Mouse (Mus musculus) layer of hippocampus, postnatal 25 days (tissue): Measurements from ENCODE around the gene Krtap31-2. TPM values are rescaled to one million over a fixed set of nuclear protein-coding genes. Genes with fewer than 3 reads are reported as not detected.

Experiments used
- DNase-seq, 2 experiments: peaks; one replicate each; pipeline ENCODE4 v3.0.0; 2022; ENCODE audit warnings: mixed read lengths in 2 of 2, low spot score in 1 of 2; ENCODE audit errors: extremely low spot score in 1 of 2
- total RNA-seq, 2 experiments: library from RNA; stranded (reverse); gene quantifications; 2 replicates each; pipeline ENCODE4 v1.2.3; 2021

Krtap31-2 gene
- total RNA-seq, result not detected

DNA sequence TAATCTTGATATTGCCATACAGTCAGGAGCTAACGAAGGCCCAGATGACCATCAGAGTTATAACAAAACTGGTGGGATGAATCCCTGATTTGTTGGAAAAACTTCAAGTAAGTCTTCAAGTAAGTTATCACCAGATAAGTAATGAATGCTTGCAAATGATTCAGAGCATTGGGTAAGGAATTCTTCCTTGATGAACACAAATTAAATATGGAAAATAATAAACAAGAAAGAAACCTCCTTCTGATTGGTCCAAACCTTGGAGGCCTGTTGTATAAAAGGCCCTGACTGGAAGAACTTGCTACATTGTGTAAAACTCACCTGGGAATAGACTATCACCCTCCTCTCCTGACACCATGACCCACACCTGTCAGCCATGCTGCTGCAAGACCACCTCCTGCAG, at the start of gene Krtap31-2:
TSS of gene Krtap31-2 (plus strand) at position 301 of the 400 bp plus-strand sequence.
- no peak for DNase-seq

DNA sequence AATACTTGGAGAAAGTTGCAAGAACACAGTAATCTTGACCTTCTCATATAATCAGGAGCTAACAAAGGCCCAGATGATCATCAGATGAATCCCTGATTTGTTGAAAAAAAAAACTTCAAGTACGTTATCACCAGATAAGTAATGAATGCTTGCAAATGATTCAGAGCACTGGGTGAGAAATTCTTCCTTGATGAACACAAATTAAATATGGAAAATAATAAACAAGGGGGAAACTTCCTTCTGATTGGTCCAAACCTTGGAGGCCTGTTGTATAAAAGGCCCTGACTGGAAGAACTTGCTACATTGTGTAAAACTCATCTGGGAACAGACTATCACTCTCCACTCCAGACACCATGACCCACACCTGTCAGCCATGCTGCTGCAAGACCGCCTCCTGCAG, 28.5 kb upstream of the Krtap31-2 start, which contains the start of gene Krtap31-1:
TSS of gene Krtap31-1 (plus strand) at position 301 of the 400 bp plus-strand sequence.
- DNase-seq, result no peak

DNA sequence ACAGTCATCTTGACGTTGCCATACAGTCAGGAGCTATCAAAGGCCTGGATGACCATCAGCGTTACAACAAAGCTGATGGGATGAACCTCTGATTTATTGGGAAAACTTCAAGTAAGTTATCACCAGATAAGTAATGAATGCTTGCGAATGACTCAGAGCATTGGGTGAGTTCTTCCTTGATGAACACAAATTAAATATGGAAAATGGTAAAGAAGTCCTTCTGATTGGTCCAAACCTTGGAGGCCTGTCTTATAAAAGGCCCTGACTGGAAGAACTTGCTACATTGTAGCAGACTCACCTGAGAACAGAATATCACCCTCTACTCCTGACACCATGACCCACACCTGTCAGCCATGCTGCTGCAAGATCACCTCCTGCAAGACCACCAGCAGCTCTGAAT, 21.6 kb upstream of the Krtap31-2 start, which contains the start of gene Gm11565:
TSS of gene Gm11565 (plus strand) at position 301 of the 400 bp plus-strand sequence.
- DNase-seq, result no peak

DNA sequence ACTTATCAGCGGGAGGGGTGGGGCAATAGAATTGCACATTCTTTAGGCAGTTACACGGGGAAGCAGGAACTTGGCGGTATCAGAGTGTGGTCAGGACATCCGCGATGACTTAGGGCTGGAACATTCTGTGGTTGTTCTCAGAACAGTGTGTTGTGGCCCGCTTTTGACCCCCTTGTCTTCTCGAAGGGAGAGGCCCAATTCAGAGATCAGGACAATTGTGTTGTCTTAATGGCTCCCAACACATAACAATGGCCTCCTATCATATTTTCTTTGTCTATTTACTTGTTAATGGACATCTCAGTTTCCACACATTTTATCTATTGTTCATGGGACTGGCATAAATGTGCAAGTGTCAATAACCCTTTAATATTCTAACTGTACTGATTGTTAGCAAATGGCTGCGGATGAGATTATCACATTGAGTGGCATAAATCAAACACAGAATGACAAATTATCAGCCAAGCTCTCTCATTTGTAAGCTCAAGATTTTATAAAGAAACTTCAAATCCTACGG, 1.7 kb downstream of the Krtap31-2 start:
- no peak for DNase-seq

DNA sequence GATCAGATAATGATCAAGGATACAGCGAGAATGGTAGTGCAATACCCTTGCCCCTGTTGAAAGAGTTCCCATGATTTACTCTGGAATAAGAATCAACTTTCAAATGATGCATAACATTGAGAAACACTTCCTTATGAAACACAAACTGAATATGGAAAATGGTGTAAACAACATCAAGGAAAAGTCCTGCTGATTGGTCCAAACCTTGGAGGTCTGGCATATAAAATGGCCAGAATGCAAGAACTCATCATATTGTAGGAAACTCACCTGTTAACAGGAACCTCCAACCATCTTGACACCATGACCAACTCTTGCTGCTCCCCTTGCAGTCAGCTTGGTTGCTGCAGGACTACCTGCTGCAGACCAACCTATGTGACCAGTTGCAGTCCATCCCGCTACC, 12.1 kb downstream of the Krtap31-2 start, which contains the start of gene Krtap9-5:
TSS of gene Krtap9-5 (plus strand) at position 301 of the 400 bp plus-strand sequence.
- no peak for DNase-seq

DNA sequence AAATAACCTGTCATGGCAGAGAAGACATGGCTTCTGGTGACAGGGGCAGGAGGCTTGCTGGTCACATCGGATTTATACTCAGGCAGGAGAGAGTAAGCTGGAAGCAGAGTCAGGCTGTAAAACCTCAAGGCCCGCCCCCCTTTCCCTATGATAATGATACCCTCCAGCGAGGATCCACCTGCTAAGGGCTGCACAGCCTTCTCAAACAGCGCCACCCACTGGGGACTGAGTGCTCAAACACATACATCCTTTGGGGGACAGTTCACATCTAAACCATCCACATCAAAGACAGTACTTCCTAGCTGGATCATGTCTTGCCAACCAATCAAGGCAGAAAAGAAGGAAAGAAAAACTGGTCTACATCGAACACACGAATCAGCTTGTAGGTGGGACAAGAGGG, 28.1 kb downstream of the Krtap31-2 start:
- DNase-seq, result no peak

DNA sequence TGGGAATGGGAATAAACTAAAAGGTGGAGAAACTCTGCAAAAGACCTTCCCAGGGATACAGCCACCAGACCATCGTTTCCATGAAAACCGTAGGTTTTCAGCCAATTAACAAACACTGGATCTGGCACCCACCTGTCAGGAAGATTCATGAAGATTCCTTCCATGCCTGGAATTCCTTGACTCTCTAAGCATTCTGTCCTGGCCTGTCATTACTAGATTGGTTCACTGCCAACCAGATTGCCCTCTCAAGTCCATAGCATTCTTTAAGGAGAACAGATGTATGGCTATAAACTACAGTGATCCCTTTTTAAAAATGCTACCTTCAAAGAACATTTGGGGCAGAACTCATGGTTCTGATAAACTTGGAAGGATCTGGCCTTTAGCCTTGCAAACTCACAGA, 29.9 kb downstream of the Krtap31-2 start:
- DNase-seq, result no peak

DNA sequence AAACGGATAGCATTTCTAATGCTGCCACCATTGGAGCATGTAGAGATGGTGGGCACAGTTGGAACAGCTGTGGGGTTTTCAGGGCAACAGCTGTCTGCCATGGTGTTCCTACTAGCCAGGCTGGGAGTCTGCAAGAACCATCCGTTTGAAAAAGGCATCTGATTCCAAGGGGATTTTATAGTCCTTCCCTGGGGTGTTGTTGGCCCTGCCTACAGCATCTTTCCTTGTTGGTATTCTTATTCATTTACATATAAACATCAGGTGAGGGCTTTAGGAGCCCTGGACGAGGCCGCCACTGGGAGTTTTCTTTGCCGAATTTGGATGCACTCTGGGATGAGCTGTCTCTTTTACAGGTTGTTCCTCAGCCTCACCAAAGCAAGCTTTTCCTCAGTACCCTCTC, 42.9 kb downstream of the Krtap31-2 start, which contains the start of gene Krtap29-1:
TSS of gene Krtap29-1 (minus strand) at position 101 of the 400 bp plus-strand sequence.
- DNase-seq, result no peak

DNA sequence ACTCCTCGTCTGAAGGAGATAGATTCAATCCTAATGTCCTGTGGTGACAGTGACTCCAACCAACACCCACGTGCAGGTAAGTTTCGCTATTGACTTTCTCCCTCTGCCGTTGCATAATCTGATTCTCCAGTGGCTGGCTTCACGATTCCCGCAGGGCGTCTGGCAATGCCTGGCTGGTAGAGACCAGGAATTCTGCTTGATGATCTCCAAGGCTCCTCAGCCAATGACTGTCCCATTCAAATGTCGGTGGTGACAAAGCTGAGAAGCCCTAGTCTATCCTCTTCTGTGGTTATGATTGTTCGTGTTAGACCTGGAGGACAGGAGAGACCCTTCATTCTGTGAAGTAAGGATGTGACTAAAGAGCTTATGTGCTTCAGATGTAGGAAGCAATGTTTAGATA, 46.6 kb downstream of the Krtap31-2 start:
- DNase-seq, result no peak

DNA sequence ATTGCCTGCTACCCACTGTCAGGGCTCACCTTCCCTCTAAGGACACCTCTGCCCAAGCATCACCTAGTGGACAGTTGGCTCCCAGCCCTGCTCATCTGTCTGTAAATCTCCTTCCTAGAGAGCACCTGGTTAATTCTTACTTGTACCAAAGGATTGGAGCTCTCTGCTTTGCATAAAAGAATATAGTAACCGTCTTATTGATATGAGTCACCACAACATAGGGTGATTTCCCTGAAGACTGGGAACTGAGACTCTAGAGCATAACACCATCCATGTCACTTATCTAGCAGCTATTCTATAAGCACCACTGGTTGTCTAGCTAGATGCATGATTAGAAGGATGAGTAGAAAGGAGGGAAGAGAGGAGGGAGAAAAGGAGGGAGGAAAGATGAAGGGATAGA, 47.4 kb downstream of the Krtap31-2 start:
- no peak for DNase-seq

DNA sequence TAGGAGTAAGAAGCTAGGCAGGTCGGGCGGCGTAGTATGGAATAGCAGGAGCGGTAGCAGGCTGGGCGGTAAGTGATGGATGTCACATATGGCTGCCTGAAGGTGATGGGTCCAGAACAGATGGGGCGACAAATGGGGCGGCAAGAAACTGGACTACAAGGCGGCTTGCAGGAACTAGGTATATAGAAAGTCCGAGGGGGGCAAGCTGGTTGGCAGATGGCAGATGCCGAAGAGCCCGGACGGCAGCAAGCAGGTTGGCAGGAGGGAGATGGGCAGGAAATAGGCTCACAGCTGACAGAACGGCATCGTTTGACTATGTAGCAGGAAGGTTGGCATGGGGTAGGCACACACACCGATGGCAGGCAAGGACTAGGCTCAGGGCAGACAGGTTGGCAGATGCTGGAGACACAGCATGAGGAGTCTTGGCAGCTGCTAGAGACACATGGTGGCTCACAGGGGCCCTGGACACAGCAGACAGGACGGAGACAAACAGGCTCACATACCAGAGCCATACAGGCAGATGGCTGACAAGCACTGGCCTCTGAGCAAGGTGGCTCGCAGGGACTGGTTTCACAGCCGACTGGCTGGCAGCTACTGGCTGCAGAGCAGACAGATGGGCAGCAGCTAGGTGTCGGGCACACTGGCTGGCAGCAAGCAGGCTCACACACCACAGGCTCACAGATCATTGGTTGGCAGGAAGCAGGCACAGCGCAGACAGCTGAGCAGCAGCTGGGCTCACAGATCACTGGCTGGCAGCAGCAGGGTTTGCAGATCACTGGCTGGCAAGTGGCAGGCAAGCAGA, 49.4 kb downstream of the Krtap31-2 start:
- peak in 1 of 2 experiments; percentile 25 for DNase-seq

DNA sequence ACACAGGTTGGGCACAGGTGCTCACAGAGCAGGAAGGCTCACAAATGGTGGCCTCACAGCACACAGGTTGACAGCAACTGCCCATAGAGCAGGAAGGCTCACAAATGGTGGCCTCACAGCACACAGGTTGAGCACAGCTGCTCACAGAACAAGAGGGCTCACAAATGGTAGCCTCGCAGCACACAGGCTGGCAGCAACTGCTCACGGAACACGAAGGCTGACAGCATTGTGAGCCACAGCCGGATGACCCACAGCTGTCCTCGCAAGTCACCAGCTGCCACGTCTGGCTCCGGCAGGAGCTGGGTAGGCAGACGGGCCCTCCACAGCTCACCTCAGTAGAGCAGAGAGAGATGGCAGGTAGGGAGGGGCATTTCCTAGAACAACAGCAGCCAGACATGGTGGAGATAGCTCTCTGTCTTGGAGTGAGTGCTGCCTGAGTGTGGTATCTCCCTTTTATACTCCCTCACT, 50.1 kb downstream of the Krtap31-2 start, which contains the start of gene Krtap16-1:
TSS of gene Krtap16-1 (minus strand) at position 418 of the 468 bp plus-strand sequence.
- no peak for DNase-seq

Other genes with a start within 250 kb of the Krtap31-2 start
- not detected for gene Gm14190, start 245.6 kb upstream of the Krtap31-2 start, total RNA-seq
- gene Gm14180, start 202.0 kb upstream of the Krtap31-2 start, total RNA-seq, result not detected
- not detected for gene Gm11595, start 163.4 kb upstream of the Krtap31-2 start, total RNA-seq
- gene Krtap4-8, start 155.6 kb upstream of the Krtap31-2 start, total RNA-seq, result not detected
- gene Krtap4-9, start 151.1 kb upstream of the Krtap31-2 start, total RNA-seq, result not detected
- not detected for gene Gm11596, start 142.8 kb upstream of the Krtap31-2 start, total RNA-seq
- gene Gm11569, start 137.4 kb upstream of the Krtap31-2 start, total RNA-seq, result not detected
- gene Gm11554, start 131.8 kb upstream of the Krtap31-2 start, total RNA-seq, result not detected
- not detected for gene Krtap4-13, start 126.4 kb upstream of the Krtap31-2 start, total RNA-seq
- not detected for gene Gm11564, start 120.6 kb upstream of the Krtap31-2 start, total RNA-seq
- not detected for gene 2300003K06Rik, start 98.2 kb upstream of the Krtap31-2 start, total RNA-seq
- not detected for gene Krtap4-16, start 84.7 kb upstream of the Krtap31-2 start, total RNA-seq
- not detected for gene Gm11568, start 78.4 kb upstream of the Krtap31-2 start, total RNA-seq
- not detected for gene Gm11559, start 71.8 kb upstream of the Krtap31-2 start, total RNA-seq
- not detected for gene Krtap9-1, start 62.9 kb upstream of the Krtap31-2 start, total RNA-seq
- gene Gm11567, start 57.1 kb upstream of the Krtap31-2 start, total RNA-seq, result not detected
- gene Krtap31-1, start 28.4 kb upstream of the Krtap31-2 start, total RNA-seq, result not detected
- gene Gm11565, start 21.5 kb upstream of the Krtap31-2 start, total RNA-seq, result not detected
- not detected for gene Krtap9-5, start 12.2 kb downstream of the Krtap31-2 start, total RNA-seq
- gene Krtap29-1, start 42.8 kb downstream of the Krtap31-2 start, total RNA-seq, result not detected
- not detected for gene Krtap16-1, start 50.3 kb downstream of the Krtap31-2 start, total RNA-seq
- not detected for gene Krtap17-1, start 57.7 kb downstream of the Krtap31-2 start, total RNA-seq
- not detected for gene Krt33a, start 79.9 kb downstream of the Krtap31-2 start, total RNA-seq
- gene Krt33b, start 93.6 kb downstream of the Krtap31-2 start, total RNA-seq, result not detected
- gene Krt34, start 105.3 kb downstream of the Krtap31-2 start, total RNA-seq, result not detected
- not detected for gene Krt31, start 114.3 kb downstream of the Krtap31-2 start, total RNA-seq
- gene Krt32, start 151.9 kb downstream of the Krtap31-2 start, total RNA-seq, result not detected
- not detected for gene Krt35, start 159.9 kb downstream of the Krtap31-2 start, total RNA-seq
- gene Krt36, start 169.3 kb downstream of the Krtap31-2 start, total RNA-seq, result not detected
- not detected for gene Krt13, start 185.3 kb downstream of the Krtap31-2 start, total RNA-seq
- under 1 TPM in 1 of 2 experiments, not detected in 1; 0.98 TPM for gene Krt15, start 199.6 kb downstream of the Krtap31-2 start, total RNA-seq
- under 1 TPM in 1 of 2 experiments, not detected in 1; 0.34 TPM for gene Krt19, start 212.4 kb downstream of the Krtap31-2 start, total RNA-seq